In genomic region chr17:28447789-28448188, GRCm38 (mm10) we compare ENCODE assay signal across 18 mouse cellular contexts.
DNase-seq lines count a peak whose midpoint lies in the region; ATAC-seq and TF ChIP-seq lines count a peak whose summit lies in the region.
"Had no signal": no experiment of that assay in that cellular context is flagged by ENCODE, and none has a peak within 500 bp of the region (broad histone marks: within the 10 kb centered on the region; RNA-seq: fewer than 3 reads in every experiment).

No protein-coding gene starts in this region.

- ATAC-seq in kidney, embryonic 15.5 days (replicated peaks; ENCODE audit: low FRiP score) = no peak
- ATAC-seq: forebrain, embryonic 15.5 days had no signal

- H3K4me2 ChIP-seq in kidney, embryonic 15.5 days = no peak overlapping the region
- peak overlapping the region; percentile 36 for H3K4me2 ChIP-seq in myocyte (ENCODE audit: low read depth)
- H3K4me2 ChIP-seq: forebrain, embryonic 15.5 days; limb, embryonic 15.5 days; lung, embryonic 15.5 days; midbrain, embryonic 12.5 days; neural tube, embryonic 12.5 days had no signal

- DNase-seq in gastrocnemius, adult 2 months = no peak
- DNase-seq in gastrocnemius, adult 8-10 months (ENCODE audit: low spot score in 2 of 2) = no peak
- DNase-seq in kidney, postnatal 14 days = peak; percentile 30
- DNase-seq in NIH3T3 (ENCODE audit: low read depth) = peak; percentile 74
- DNase-seq in midbrain, embryonic 10.5 days (ENCODE audit: low spot score) = no peak
- DNase-seq in layer of hippocampus, adult 2 months (ENCODE audit: low spot score in 2 of 2) = no peak
- DNase-seq: adrenal gland, postnatal 25 days; cerebellum, adult 8-10 months; right cerebral cortex, adult 18-20 months had no signal

- intact Hi-C loops in gastrocnemius, adult 2 months (cut with DNase I) = loop anchor here (2.0 to 5.0 kb wide), 2 partner anchors 35 to 41 kb away; no protein-coding TSS in a partner anchor

- H3K9me3 ChIP-seq in kidney, embryonic 15.5 days (replicated peaks) = no peaks in the 10 kb centered on the region
- no peaks in the 10 kb centered on the region for H3K9me3 ChIP-seq in midbrain, embryonic 10.5 days (replicated peaks)
- H3K9me3 ChIP-seq: forebrain, embryonic 15.5 days; hindbrain, embryonic 10.5 days; limb, embryonic 15.5 days; lung, embryonic 15.5 days; midbrain, embryonic 12.5 days; neural tube, embryonic 12.5 days had no signal

- no peaks in the 10 kb centered on the region for H3K36me3 ChIP-seq in kidney, embryonic 15.5 days
- no peaks in the 10 kb centered on the region for H3K36me3 ChIP-seq in myocyte (ENCODE audit: control insufficient read depth, insufficient read depth)
- no peaks in the 10 kb centered on the region for H3K36me3 ChIP-seq in midbrain, embryonic 10.5 days
- H3K36me3 ChIP-seq: forebrain, embryonic 15.5 days; hindbrain, embryonic 10.5 days; limb, embryonic 15.5 days; lung, embryonic 15.5 days; midbrain, embryonic 12.5 days; neural tube, embryonic 12.5 days had no signal

- H3K79me2 ChIP-seq in myocyte (ENCODE audit: control insufficient read depth, insufficient read depth) = no peaks in the 10 kb centered on the region

- TF ChIP-seq CTCF in gastrocnemius, adult 2 months (IDR thresholded peaks at IDR 0.05) = no peak
- TF ChIP-seq CTCF in layer of hippocampus, adult 2 months (conservative IDR thresholded peaks at IDR 0.05) = no peak

- no peak overlapping the region for H3ac ChIP-seq in myocyte (ENCODE audit: control insufficient read depth, insufficient read length)

- 73% methylated on average over 7 of the region's 7 CpGs for WGBS in kidney, embryonic 15.5 days
- 92% methylated on average over 7 of the region's 7 CpGs for WGBS in midbrain, embryonic 10.5 days

- H3K27me3 ChIP-seq in kidney, embryonic 15.5 days = no peaks in the 10 kb centered on the region
- H3K27me3 ChIP-seq in myocyte (ENCODE audit: control insufficient read depth, insufficient read depth, insufficient read length) = no peaks in the 10 kb centered on the region
- no peaks in the 10 kb centered on the region for H3K27me3 ChIP-seq in midbrain, embryonic 10.5 days (ENCODE audit: low read depth, poor library complexity, severe bottlenecking)
- H3K27me3 ChIP-seq: forebrain, embryonic 15.5 days; limb, embryonic 15.5 days; lung, embryonic 15.5 days; midbrain, embryonic 12.5 days; neural tube, embryonic 12.5 days had no signal

- peaks cover 14% of the 10 kb centered on the region for H3K4me1 ChIP-seq in kidney, embryonic 15.5 days
- peaks cover 2% of the 10 kb centered on the region; the same call in 1 of the 2 replicates for H3K4me1 ChIP-seq in midbrain, embryonic 10.5 days
- H3K4me1 ChIP-seq: forebrain, embryonic 15.5 days; lung, embryonic 15.5 days; midbrain, embryonic 12.5 days; neural tube, embryonic 12.5 days had no signal

- H3K27ac ChIP-seq in gastrocnemius, adult 2 months = peak overlapping the region; percentile 73
- H3K27ac ChIP-seq in kidney, embryonic 15.5 days = no peak overlapping the region
- no peak overlapping the region for H3K27ac ChIP-seq in midbrain, embryonic 10.5 days (replicated peaks)
- H3K27ac ChIP-seq in layer of hippocampus, adult 2 months = no peak overlapping the region
- H3K27ac ChIP-seq: forebrain, embryonic 15.5 days; hindbrain, embryonic 10.5 days; lung, embryonic 15.5 days; macrophage; midbrain, embryonic 12.5 days; neural tube, embryonic 12.5 days had no signal

- H3K4me3 ChIP-seq in gastrocnemius, adult 2 months = no peak overlapping the region
- no peak overlapping the region for H3K4me3 ChIP-seq in kidney, embryonic 15.5 days (replicated peaks)
- H3K4me3 ChIP-seq in myocyte = no peak overlapping the region
- no peak overlapping the region for H3K4me3 ChIP-seq in midbrain, embryonic 10.5 days
- H3K4me3 ChIP-seq in layer of hippocampus, adult 2 months = no peak overlapping the region
- H3K4me3 ChIP-seq: forebrain, embryonic 15.5 days; hindbrain, embryonic 10.5 days; limb, embryonic 15.5 days; lung, embryonic 15.5 days; midbrain, embryonic 12.5 days; neural tube, embryonic 12.5 days had no signal

- H3K9ac ChIP-seq in kidney, embryonic 15.5 days = no peak overlapping the region
- H3K9ac ChIP-seq: forebrain, embryonic 15.5 days; limb, embryonic 15.5 days; lung, embryonic 15.5 days; midbrain, embryonic 12.5 days; neural tube, embryonic 12.5 days had no signal

- TF ChIP-seq POLR2A in myocyte (IDR thresholded peaks at IDR 0.05; ENCODE audit: insufficient read length, low read depth) = no peak

TF ChIP-seq in myocyte, 11 proteins besides CTCF, POLR2A, EP300 and RAD21:
- TF ChIP-seq REST (IDR thresholded peaks at IDR 0.05; ENCODE audit: insufficient read depth, insufficient read length) (no peak), POLR2AphosphoS2 (IDR thresholded peaks at IDR 0.05; ENCODE audit: insufficient read length, low read depth) (no peak), USF1 (IDR thresholded peaks at IDR 0.05; ENCODE audit: low read depth) (no peak), TCF12 (IDR thresholded peaks at IDR 0.05; ENCODE audit: insufficient read depth, poor library complexity, severe bottlenecking) (no peak), MAX (IDR thresholded peaks at IDR 0.05; ENCODE audit: low read depth) (no peak), MYOD1 (IDR thresholded peaks at IDR 0.05; ENCODE audit: control insufficient read depth in 1 of 3, insufficient read length in 2 of 3, low read depth in 2 of 3) (no peak), MYOG (IDR thresholded peaks at IDR 0.05; ENCODE audit: control insufficient read depth in 1 of 3, insufficient read depth in 1 of 3, insufficient read length in 2 of 3, low read depth in 2 of 3) (no peak), CEBPB (IDR thresholded peaks at IDR 0.05; ENCODE audit: insufficient read depth, poor library complexity, severe bottlenecking) (no peak), SRF (IDR thresholded peaks at IDR 0.05; ENCODE audit: control insufficient read depth, insufficient read length, low read depth) (no peak), E2F4 (IDR thresholded peaks at IDR 0.05; ENCODE audit: insufficient read depth) (no peak), TCF3 (IDR thresholded peaks at IDR 0.05; ENCODE audit: insufficient read length, low read depth) (no peak)

Comparison
In these comparisons a context has a peak if more than half of its experiments do, and no peak if none do; other contexts are left out.
1. DNase-seq: peak in kidney, postnatal 14 days (single experiment) and NIH3T3 (single experiment); none in gastrocnemius, adult 2 months (single experiment), gastrocnemius, adult 8-10 months (0 of 2), midbrain, embryonic 10.5 days (single experiment) and layer of hippocampus, adult 2 months (0 of 2).